Comparison of ENCODE assay signal across 8 mouse cellular contexts in the genomic region with DNA sequence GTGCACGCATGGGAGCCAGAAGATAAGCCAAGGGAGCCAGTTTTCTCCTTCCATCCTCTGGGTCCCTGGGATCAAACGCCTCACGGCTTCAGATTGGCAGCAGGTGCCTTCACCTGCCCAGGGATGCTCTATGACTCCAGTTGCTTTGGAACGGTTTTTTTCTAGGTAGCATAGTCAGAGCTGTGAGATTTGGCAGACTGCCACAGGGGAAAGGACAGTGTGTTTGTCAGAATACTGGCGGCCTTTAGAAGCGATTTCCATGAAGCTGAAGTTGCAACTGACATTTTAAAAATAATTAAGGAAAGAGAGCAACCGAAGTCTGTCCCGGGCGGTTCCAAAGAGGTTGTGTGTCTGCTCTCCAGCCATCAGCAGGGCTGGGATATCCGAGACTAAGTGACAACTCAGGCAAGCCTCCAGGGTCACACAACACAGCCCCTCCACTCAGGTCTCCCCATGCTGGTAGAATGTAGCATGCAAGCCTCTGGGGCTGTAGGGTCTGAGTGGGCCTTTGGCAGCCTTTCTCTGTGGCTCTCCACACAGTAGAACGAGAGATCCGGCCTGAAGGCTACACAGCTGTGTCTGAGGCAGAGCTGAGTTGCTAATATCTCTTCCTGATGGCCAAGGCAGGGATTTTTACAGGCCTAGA. TPM values are rescaled to one million over a fixed set of nuclear protein-coding genes. Genes with fewer than 3 reads are reported as not detected.
DNase-seq lines count a peak whose midpoint lies in the region; ATAC-seq and TF ChIP-seq lines count a peak whose summit lies in the region.

No protein-coding gene starts in this region.

- peak; percentile 41 for DNase-seq in liver, postnatal 0 days
- no peak for DNase-seq in liver, embryonic 11.5 days (ENCODE audit: low spot score)
- DNase-seq in adrenal gland, postnatal 10 days, result peak; percentile 78
- peak; percentile 47 for DNase-seq in cerebellum, adult 9-11 months
- DNase-seq in kidney, adult 9 months, result peak; percentile 70
- no peak for DNase-seq in layer of hippocampus, adult 11-12 months (ENCODE audit: low spot score)
- no peak for DNase-seq in thymus, postnatal 14 days

- 0 out of 2 replicates have a peak overlapping the region, but pooled peaks have one; percentile 21 for H3K9ac ChIP-seq in liver, postnatal 0 days (replicated peaks)
- no peak overlapping the region for H3K9ac ChIP-seq in liver, embryonic 11.5 days (ENCODE audit: low read depth, low read length)

- TF ChIP-seq CTCF in liver, postnatal 0 days (IDR thresholded peaks at IDR 0.05; ENCODE audit: low read depth), result no peak

- H3K27ac ChIP-seq in liver, postnatal 0 days (ENCODE audit: low read depth), result 0 out of 2 replicates have a peak overlapping the region, but pooled peaks have one; percentile 7
- H3K27ac ChIP-seq in liver, embryonic 11.5 days (ENCODE audit: low read depth, low read length), result no peak overlapping the region

- H3K36me3 ChIP-seq in liver, postnatal 0 days (replicated peaks; ENCODE audit: insufficient read depth, low read length), result 0 out of 2 replicates have a peak, but pooled peaks cover 5% of the 10 kb centered on the region
- no peaks in the 10 kb centered on the region for H3K36me3 ChIP-seq in liver, embryonic 11.5 days (ENCODE audit: control insufficient read depth, insufficient read depth, low read length)

- WGBS in liver, postnatal 0 days (ENCODE audit: insufficient replicate concordance), result 60% methylated on average over 12 of the region's 12 CpGs
- 75% methylated on average over 12 of the region's 12 CpGs for WGBS in liver, embryonic 11.5 days

- no peaks in the 10 kb centered on the region for H3K9me3 ChIP-seq in liver, postnatal 0 days (ENCODE audit: low read length)
- H3K9me3 ChIP-seq in liver, embryonic 11.5 days (ENCODE audit: control insufficient read depth, low read length), result no peaks in the 10 kb centered on the region

- H3K4me3 ChIP-seq in liver, postnatal 0 days (ENCODE audit: low read depth, low read length), result no peak overlapping the region
- H3K4me3 ChIP-seq in liver, embryonic 11.5 days (ENCODE audit: low read depth, low read length), result no peak overlapping the region

- H3K4me2 ChIP-seq in liver, postnatal 0 days (ENCODE audit: low read depth, low read length), result no peak overlapping the region
- H3K4me2 ChIP-seq in liver, embryonic 11.5 days, result no peak overlapping the region

- peaks cover 2% of the 10 kb centered on the region; the same call in 1 of the 2 replicates for H3K4me1 ChIP-seq in liver, postnatal 0 days (ENCODE audit: insufficient read depth)
- H3K4me1 ChIP-seq in liver, embryonic 11.5 days (replicated peaks; ENCODE audit: control insufficient read depth, insufficient read depth, low read length), result no peaks in the 10 kb centered on the region; the same call in 1 of the 2 replicates

- no peak for TF ChIP-seq EP300 in liver, postnatal 0 days (IDR thresholded peaks at IDR 0.05; ENCODE audit: low read depth)

- no peaks in the 10 kb centered on the region for H3K27me3 ChIP-seq in liver, postnatal 0 days (ENCODE audit: insufficient read depth, low read length)
- H3K27me3 ChIP-seq in liver, embryonic 11.5 days (replicated peaks; ENCODE audit: control insufficient read depth, insufficient read depth, low read length), result no peaks in the 10 kb centered on the region

- no peak for ATAC-seq in liver, postnatal 0 days
- no peak for ATAC-seq in liver, embryonic 11.5 days (replicated peaks; ENCODE audit: low FRiP score)
- ATAC-seq in monocyte, adult 5-6 weeks (replicated peaks; ENCODE audit: insufficient number of reproducible peaks, low FRiP score, low TSS enrichment, poor library complexity, severe bottlenecking), result no peak

RNA-seq across cellular contexts. Expression of a gene that starts 28.4 kb away (rescaled TPM):
- polyA plus RNA-seq in liver, postnatal 0 days (2015; fragmentation: Nextera tagmentation; extraction: Ambion mirVana), result 7.5 and 8.2 TPM in 2 replicates
- polyA plus RNA-seq in liver, embryonic 11.5 days (2014; fragmentation: Nextera tagmentation; extraction: Ambion mirVana), result 7.3 and 8.1 TPM in 2 replicates
- total RNA-seq in adrenal gland, postnatal 10 days (2021), result 100 to 1,000 TPM; 178 to 213 TPM
- total RNA-seq in monocyte, adult 5-6 weeks (2017), result 2.8 to 3.6 TPM in 2 of 3 replicates, not detected in the other

Comparison
In these comparisons a context has a peak if more than half of its experiments do, and no peak if none do; other contexts are left out.
1. DNase-seq: peak in liver, postnatal 0 days (single experiment), adrenal gland, postnatal 10 days (single experiment), cerebellum, adult 9-11 months (single experiment) and kidney, adult 9 months (single experiment); none in liver, embryonic 11.5 days (single experiment), layer of hippocampus, adult 11-12 months (single experiment) and thymus, postnatal 14 days (single experiment).
2. RNA of a gene that starts 28.4 kb away (total RNA-seq): 178 to 213 TPM in adrenal gland, postnatal 10 days; 2.8 to 3.6 TPM in monocyte, adult 5-6 weeks; every median in the first group is over 10 times any median in the second.